Mouse (Mus musculus) forebrain, postnatal 0 days (tissue): ENCODE measurements at regions not wholly inside any gene's neighbourhood (a gene's known extent, or its start where the extent isn't known, plus 50 kb on each side); places are given as distances from the start of the nearest gene placed in this dataset.
A peak's percentile ranks its signal among the peaks of the same experiment; 100 is the strongest.

Source experiments
- ATAC-seq: fragments of 200-750 bp; cut with Nextera tagmentation; 2 replicates; pipeline ENCODE4 v1.8.0; 2017; ENCODE audit warnings: mild to moderate bottlenecking, moderate library complexity
- DNase-seq: peaks from one replicate; pipeline ENCODE4 v3.0.0-alpha.2; 2015
- H3K27ac ChIP-seq: fragments of 300-500 bp; sonication (generic); 2 replicates; pipeline ENCODE4 v1.5.1; 2014; ENCODE audit warnings: low read depth, mild to moderate bottlenecking, antibody characterized with exemption, low read length, moderate library complexity, mixed read lengths
- H3K27me3 ChIP-seq: fragments of 300-500 bp; sonication (generic); 2 replicates; pipeline ENCODE4 v1.6.1; 2014; ENCODE audit warnings: mild to moderate bottlenecking, low read length, mixed read lengths; ENCODE audit not compliant: insufficient read depth
- H3K36me3 ChIP-seq: fragments of 300-500 bp; sonication (generic); 2 replicates; pipeline ENCODE4 v1.6.1; 2014; ENCODE audit warnings: mild to moderate bottlenecking, moderate library complexity; ENCODE audit not compliant: insufficient read depth
- H3K4me1 ChIP-seq: fragments of 300-500 bp; sonication (generic); 2 replicates; pipeline ENCODE4 v1.6.1; 2014; ENCODE audit warnings: antibody characterized with exemption; ENCODE audit not compliant: insufficient read depth
- H3K4me2 ChIP-seq: fragments of 300-500 bp; sonication (generic); 2 replicates; pipeline ENCODE4 v1.6.1; 2014; ENCODE audit warnings: low read depth, mild to moderate bottlenecking, moderate library complexity
- H3K4me3 ChIP-seq: fragments of 300-500 bp; sonication (generic); 2 replicates; pipeline ENCODE4 v1.5.1; 2014; ENCODE audit warnings: low read depth, low read length, mixed read lengths
- H3K9ac ChIP-seq: fragments of 300-500 bp; sonication (generic); 2 replicates; pipeline ENCODE4 v1.6.1; 2014; ENCODE audit warnings: mild to moderate bottlenecking
- H3K9me3 ChIP-seq: fragments of 300-500 bp; sonication (generic); 2 replicates; pipeline ENCODE4 v1.6.1; 2016; ENCODE audit warnings: low read length
- CTCF ChIP-seq: sonication (generic); IDR thresholded peaks from 2 replicates; pipeline ENCODE4 v1.5.1; 2016; ENCODE audit warnings: antibody characterized with exemption, control low read depth, low read depth
- WGBS: fragments of 180-500 bp; shearing (Covaris S2); extraction: QIAGEN DNeasy Blood & Tissue Kit; methylation state at CpG from one replicate; pipeline ENCODE4 v1.1.7; 2014; 5-methylcytosine and 5-hydroxymethylcytosine counted together

DNA sequence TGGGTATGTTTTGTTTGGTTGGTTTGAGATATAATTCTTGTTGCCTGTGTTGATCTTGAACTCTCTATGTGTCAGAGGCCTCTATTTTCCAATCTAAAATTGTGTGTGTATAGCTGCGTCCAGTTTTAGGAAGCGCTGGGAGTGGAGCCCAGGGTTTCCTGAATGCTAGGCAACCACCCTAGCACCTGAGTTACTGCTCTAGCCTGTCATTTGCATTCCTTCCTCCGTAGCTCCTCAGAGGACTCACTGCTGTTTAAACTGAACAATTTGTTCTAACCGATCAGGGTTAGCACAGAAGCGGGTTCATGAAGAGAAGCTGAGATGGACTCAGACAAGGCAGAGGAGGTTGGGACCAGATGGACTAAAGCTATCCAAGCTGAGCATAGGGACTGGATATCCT, 127.3 kb upstream of the Adamts18 start:
- WGBS, result 75% methylated on average over 5 of the region's 5 CpGs
- Histone ChIP-seq H3K4me2 (no peak overlapping the region), H3K36me3 (no peaks in the 10 kb centered on the region), H3K9me3 (no peaks in the 10 kb centered on the region), H3K9ac (no peak overlapping the region), H3K4me3 (no peak overlapping the region), H3K27me3 (no peaks in the 10 kb centered on the region), H3K4me1 (no peaks in the 10 kb centered on the region), H3K27ac (no peak overlapping the region)
- ATAC-seq, result no peak
- no peak for TF ChIP-seq CTCF
- no peak for DNase-seq

DNA sequence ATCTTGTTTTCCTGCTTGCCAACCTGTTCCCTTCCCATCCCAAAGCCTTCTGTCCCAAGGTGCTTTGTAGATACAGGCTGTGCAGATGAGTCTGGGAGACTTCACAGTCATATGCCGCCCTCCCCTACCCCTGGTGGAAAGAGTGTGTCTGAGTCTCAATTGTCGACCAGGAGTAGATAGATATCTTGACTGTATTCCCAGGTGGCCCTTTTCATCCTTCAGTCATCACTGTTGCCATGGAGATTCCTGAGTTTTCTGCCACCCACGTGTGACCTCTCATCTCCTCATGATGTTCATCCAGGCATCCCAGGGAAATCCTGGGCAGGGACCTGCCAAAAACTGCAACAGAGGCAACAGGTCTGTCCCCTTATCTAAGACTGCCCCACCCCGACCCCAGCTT, 128.1 kb upstream of the Adamts18 start:
- 50% methylated on average over 4 of the region's 4 CpGs for WGBS
- DNase-seq (no peak), ATAC-seq (no peak)
- no peak overlapping the region for H3K4me2 ChIP-seq
- H3K27ac ChIP-seq, result no peak overlapping the region
- TF ChIP-seq CTCF, result no peak
- no peaks in the 10 kb centered on the region for H3K27me3 ChIP-seq
- no peaks in the 10 kb centered on the region for H3K4me1 ChIP-seq
- no peak overlapping the region for H3K9ac ChIP-seq
- no peaks in the 10 kb centered on the region for H3K36me3 ChIP-seq
- H3K9me3 ChIP-seq, result no peaks in the 10 kb centered on the region
- no peak overlapping the region for H3K4me3 ChIP-seq

DNA sequence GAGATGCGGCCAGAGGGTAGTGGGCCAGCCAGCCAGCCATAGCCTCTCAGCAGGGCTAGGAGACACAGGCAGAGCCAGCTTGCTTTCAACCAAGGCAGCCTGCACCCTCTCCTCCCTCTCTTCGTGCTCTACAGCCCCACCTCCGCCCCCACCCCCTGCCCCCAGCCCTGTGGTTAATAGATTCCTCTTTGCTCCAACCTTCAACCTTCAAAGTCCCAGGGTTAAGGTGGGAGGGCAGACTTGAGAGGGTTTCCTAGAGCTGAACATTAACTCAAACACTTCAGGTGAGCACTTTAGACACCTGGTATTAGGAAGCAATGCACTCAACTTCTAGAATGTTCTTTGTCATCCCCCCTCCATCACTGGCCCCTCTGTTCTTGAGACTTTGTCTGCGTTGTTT, 128.5 kb upstream of the Adamts18 start:
- DNase-seq (no peak), ATAC-seq (no peak)
- no peak overlapping the region for H3K27ac ChIP-seq
- WGBS, result 53% methylated on average over 4 of the region's 4 CpGs
- no peaks in the 10 kb centered on the region for H3K27me3 ChIP-seq
- no peaks in the 10 kb centered on the region for H3K9me3 ChIP-seq
- H3K36me3 ChIP-seq, result no peaks in the 10 kb centered on the region
- no peak overlapping the region for H3K9ac ChIP-seq
- no peak overlapping the region for H3K4me2 ChIP-seq
- H3K4me3 ChIP-seq, result no peak overlapping the region
- no peak for TF ChIP-seq CTCF
- H3K4me1 ChIP-seq, result no peaks in the 10 kb centered on the region

DNA sequence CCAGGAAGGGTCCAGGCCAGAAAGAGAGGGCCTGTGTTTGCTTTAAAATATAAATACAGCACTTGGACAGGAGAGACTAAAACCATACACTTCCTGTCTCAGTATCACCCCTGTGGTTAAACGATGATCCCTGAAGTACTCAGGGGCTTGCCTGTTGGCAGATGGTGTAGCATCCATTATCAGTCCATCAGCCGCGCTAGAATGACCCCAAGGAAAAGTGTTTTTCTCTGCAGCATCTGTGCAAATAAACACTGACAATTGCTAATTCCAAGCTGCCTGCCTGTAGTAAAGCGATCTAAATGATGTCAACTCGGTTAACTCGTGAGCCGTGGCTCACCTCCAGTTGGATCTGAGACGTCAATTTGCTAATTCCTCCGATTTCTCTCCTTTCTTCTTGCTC, 130.4 kb upstream of the Adamts18 start:
- Histone ChIP-seq H3K9me3 (no peaks in the 10 kb centered on the region), H3K4me3 (no peak overlapping the region), H3K27ac (no peak overlapping the region), H3K9ac (no peak overlapping the region), H3K36me3 (no peaks in the 10 kb centered on the region), H3K4me2 (no peak overlapping the region), H3K27me3 (no peaks in the 10 kb centered on the region), H3K4me1 (no peaks in the 10 kb centered on the region)
- WGBS, result 21% methylated on average over 9 of the region's 9 CpGs
- DNase-seq (peak; percentile 35), ATAC-seq (no peak; the same call in 1 of the 2 replicates)
- no peak for TF ChIP-seq CTCF

DNA sequence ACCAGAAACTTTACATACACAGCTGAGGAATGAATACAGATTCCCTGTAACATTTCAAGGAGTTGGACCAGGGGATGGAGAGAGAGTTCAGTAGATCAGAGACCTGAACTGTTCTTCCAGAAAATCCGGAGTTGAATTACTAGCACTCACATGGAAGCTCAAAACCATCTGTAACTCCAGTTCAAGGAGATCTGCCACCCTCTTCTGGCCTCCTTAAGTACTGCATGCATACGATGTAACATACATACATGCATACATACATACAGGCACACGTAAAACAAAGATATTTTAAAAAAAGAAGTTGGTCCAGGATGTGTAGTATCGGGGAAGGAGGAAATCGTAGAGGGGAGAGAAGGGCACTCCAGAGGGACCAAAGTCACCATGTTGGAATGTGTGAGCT, 131.3 kb upstream of the Adamts18 start:
- Histone ChIP-seq H3K4me3 (no peak overlapping the region), H3K27ac (no peak overlapping the region), H3K27me3 (no peaks in the 10 kb centered on the region), H3K36me3 (no peaks in the 10 kb centered on the region), H3K4me2 (no peak overlapping the region), H3K9ac (no peak overlapping the region), H3K9me3 (no peaks in the 10 kb centered on the region), H3K4me1 (no peaks in the 10 kb centered on the region)
- no peak for ATAC-seq
- 96% methylated on average over 5 of the region's 5 CpGs for WGBS
- TF ChIP-seq CTCF, result peak; percentile 48; the same call in 1 of the 2 replicates
- DNase-seq, result no peak

DNA sequence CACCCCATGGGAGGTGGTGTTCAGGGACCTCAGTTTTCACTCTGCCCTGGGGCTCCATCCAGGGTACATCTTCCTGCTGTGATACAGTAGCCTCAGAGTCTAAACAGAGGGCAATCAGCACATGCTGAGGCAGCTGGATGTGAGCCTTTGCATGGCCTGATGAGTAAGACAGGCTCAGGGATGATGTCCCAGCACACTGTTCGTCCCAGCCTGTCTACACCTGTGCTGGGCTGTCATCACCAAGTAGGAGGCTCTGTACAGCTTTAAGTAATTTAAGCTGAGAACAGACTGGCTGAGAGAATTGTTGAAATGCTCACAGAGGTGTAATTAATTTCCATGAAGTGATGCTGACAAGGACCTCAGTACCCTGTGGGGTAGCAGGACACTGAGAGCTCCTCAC, 132.8 kb upstream of the Adamts18 start:
- Histone ChIP-seq H3K4me1 (no peaks in the 10 kb centered on the region), H3K36me3 (no peaks in the 10 kb centered on the region), H3K27me3 (no peaks in the 10 kb centered on the region), H3K9ac (no peak overlapping the region), H3K4me2 (no peak overlapping the region), H3K27ac (no peak overlapping the region), H3K4me3 (no peak overlapping the region), H3K9me3 (no peaks in the 10 kb centered on the region)
- ATAC-seq, result no peak
- no peak for TF ChIP-seq CTCF
- WGBS, result 30% methylated on average over 1 of the region's 1 CpGs
- DNase-seq, result no peak

DNA sequence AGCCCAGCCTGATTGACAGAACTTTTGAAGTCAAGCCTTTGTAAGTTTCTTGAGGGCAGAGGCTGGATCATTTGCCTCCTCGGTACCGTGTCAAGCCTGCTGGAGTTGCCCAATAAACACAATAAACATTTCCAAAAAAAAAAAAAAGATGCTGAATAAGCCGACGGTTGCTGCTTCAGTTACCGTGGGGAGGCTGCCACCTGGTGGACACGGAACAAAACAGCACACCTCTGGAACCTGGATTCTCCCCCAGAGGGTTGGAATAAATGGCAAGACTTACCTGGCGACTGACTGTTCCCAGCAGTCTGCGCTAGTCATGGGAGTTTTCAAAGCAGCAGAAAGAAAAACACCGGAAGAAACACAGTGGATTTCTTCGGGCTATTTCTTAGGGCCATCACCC, 136.3 kb upstream of the Adamts18 start:
- no peak for ATAC-seq
- TF ChIP-seq CTCF, result peak; percentile 94
- H3K4me2 ChIP-seq, result no peak overlapping the region

DNA sequence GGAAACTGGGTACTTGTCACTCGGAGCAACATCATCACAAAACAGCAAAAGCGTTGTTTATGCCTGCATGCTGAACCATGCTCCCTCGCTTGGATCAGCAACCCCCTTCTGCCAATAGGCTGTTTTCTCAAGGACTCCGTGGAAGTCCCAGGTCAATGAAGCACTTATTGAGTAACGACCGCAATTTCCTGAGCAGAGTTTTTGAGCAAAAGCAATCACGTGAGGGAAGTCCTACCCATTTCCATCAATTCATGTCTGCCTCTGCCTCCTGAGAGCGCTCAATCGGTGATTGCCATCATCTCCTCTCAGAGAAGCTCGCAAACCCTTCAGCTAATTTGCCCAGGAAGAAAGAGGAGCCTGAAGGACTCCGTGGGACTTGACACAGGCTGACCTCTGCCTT, 136.9 kb upstream of the Adamts18 start:
- Histone ChIP-seq H3K4me1 (no peaks in the 10 kb centered on the region), H3K9me3 (no peaks in the 10 kb centered on the region), H3K4me2 (no peak overlapping the region), H3K4me3 (no peak overlapping the region), H3K27me3 (no peaks in the 10 kb centered on the region), H3K9ac (no peak overlapping the region), H3K27ac (no peak overlapping the region), H3K36me3 (no peaks in the 10 kb centered on the region)
- DNase-seq, result no peak
- TF ChIP-seq CTCF, result no peak
- no peak for ATAC-seq
- 49% methylated on average over 11 of the region's 11 CpGs for WGBS

More for the DNA sequence above, 136.3 kb upstream of the Adamts18 start:
- Histone ChIP-seq H3K4me1 (no peaks in the 10 kb centered on the region), H3K4me3 (no peak overlapping the region), H3K27ac (no peak overlapping the region), H3K36me3 (no peaks in the 10 kb centered on the region), H3K9ac (no peak overlapping the region), H3K27me3 (no peaks in the 10 kb centered on the region), H3K9me3 (no peaks in the 10 kb centered on the region)
- peak; percentile 84 for DNase-seq
- 9% methylated on average over 10 of the region's 10 CpGs for WGBS
